Mouse (Mus musculus) midbrain, embryonic 16.5 days (tissue): ENCODE results near the gene Cdhr2. TPM values are rescaled to one million over a fixed set of nuclear protein-coding genes. Genes with fewer than 3 reads are reported as not detected.

Experiments used
- ATAC-seq: fragments of 200-750 bp; cut with Nextera tagmentation; 2 replicates; pipeline ENCODE4 v1.8.0; 2017; ENCODE audit warnings: moderate TSS enrichment
- H3K27ac ChIP-seq: fragments of 300-500 bp; sonication (generic); 2 replicates; pipeline ENCODE4 v1.5.1; 2014; ENCODE audit warnings: mild to moderate bottlenecking, low read length, mixed read lengths
- H3K27me3 ChIP-seq: fragments of 300-500 bp; sonication (generic); 2 replicates; pipeline ENCODE4 v1.6.1; 2014; ENCODE audit warnings: low read depth, low read length, mixed read lengths; ENCODE audit not compliant: control insufficient read depth, insufficient read depth
- H3K36me3 ChIP-seq: fragments of 300-500 bp; sonication (generic); 2 replicates; pipeline ENCODE4 v1.6.1; 2014; ENCODE audit warnings: mild to moderate bottlenecking, low read length, moderate library complexity, mixed read lengths; ENCODE audit not compliant: control insufficient read depth, insufficient read depth
- H3K4me1 ChIP-seq: fragments of 300-500 bp; sonication (generic); 2 replicates; pipeline ENCODE4 v1.6.1; 2014; ENCODE audit warnings: mild to moderate bottlenecking, low read length, mixed read lengths; ENCODE audit not compliant: control insufficient read depth, insufficient read depth
- H3K4me2 ChIP-seq: fragments of 300-500 bp; sonication (generic); 2 replicates; pipeline ENCODE4 v1.6.1; 2014; ENCODE audit warnings: mild to moderate bottlenecking, low read length, mixed read lengths
- H3K4me3 ChIP-seq: fragments of 300-500 bp; sonication (generic); 2 replicates; pipeline ENCODE4 v1.5.1; 2014; ENCODE audit warnings: low read depth, mild to moderate bottlenecking, low read length, moderate library complexity, mixed read lengths
- H3K9ac ChIP-seq: fragments of 300-500 bp; sonication (generic); 2 replicates; pipeline ENCODE4 v1.6.1; 2014; ENCODE audit warnings: low read depth, low read length, mixed read lengths
- H3K9me3 ChIP-seq: fragments of 300-500 bp; sonication (generic); replicated peaks from 2 replicates; pipeline ENCODE4 v1.6.1; 2014; ENCODE audit warnings: mild to moderate bottlenecking, low read length, mixed read lengths; ENCODE audit not compliant: control insufficient read depth, poor library complexity, severe bottlenecking
- WGBS: fragments of 180-500 bp; shearing (Covaris S2); extraction: QIAGEN DNeasy Blood & Tissue Kit; methylation state at CpG from one replicate; pipeline ENCODE4 v1.1.7; 2014; 5-methylcytosine and 5-hydroxymethylcytosine counted together
- polyA plus RNA-seq: library from polyadenylated mRNA; unstranded; fragments of >200 nt; fragmentation: Nextera tagmentation; extraction: Ambion mirVana; gene quantifications from 2 replicates; pipeline ENCODE4 v1.2.1, GENCODE M21; 2015

Cdhr2 gene
- polyA plus RNA-seq, 1 experiment from 2014 or later = 0.36 TPM

DNA sequence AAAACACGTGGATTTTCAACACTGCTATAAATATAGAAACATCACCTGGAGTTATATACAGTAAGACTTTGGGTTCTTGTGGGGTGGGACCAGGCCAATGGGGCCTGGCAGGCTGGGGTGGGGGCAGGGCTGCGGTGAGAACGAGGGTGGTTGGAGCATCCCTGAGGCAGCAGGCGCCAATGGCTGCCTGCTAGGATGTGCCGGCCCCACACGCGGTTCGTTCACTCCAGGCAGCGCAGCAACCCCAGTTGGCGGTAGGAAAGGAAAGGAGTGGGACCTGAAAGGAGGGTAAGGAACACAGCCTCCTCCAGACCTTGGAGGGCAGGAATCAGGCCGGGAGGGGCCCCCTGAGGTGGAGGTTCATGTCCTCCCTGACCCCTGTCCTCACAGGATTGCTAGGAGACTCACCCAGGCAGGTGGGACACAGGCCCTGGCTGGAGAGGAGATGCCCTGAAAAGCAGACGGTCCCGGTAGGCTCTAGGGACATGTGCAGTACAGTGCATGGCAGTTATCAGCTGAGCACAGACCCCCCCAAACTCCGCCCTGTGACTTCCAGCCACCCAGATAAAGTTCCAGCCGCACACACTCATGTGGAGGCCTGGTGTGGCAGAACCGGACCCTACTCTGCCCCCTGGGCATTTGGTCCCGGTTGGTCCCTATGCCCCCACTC, 20.9 kb upstream of the Cdhr2 start:
- H3K9ac ChIP-seq = no peak overlapping the region
- WGBS = 83% methylated on average over 17 of the region's 17 CpGs
- H3K27me3 ChIP-seq = no peaks in the 10 kb centered on the region
- no peak for ATAC-seq
- no peaks in the 10 kb centered on the region for H3K9me3 ChIP-seq
- peaks cover 14% of the 10 kb centered on the region for H3K4me1 ChIP-seq
- no peak overlapping the region for H3K4me3 ChIP-seq
- H3K27ac ChIP-seq = no peak overlapping the region
- H3K4me2 ChIP-seq = no peak overlapping the region
- H3K36me3 ChIP-seq = peaks cover 45% of the 10 kb centered on the region

DNA sequence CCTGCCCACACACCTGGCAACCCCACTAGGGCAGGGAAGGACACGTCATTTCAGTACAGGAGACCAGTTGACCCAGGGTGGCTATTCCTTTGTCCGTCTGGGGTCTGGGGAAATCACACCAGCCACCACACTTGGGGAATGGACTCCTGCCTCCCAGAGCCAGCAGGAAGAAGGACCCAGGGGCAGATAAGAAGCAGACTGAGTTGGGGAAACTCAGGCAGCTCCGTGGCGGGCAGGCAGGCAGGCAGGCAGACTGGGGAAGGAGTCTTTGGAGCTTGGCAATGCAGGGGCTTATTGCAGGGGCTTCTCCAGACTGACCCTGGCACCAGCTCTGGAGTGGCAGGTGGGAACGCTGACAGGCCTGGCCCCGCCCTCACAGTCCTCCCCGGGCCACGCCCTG, 20.0 kb upstream of the Cdhr2 start:
- Histone ChIP-seq H3K9ac (no peak overlapping the region), H3K27ac (no peak overlapping the region)
- 90% methylated on average over 8 of the region's 8 CpGs for WGBS

DNA sequence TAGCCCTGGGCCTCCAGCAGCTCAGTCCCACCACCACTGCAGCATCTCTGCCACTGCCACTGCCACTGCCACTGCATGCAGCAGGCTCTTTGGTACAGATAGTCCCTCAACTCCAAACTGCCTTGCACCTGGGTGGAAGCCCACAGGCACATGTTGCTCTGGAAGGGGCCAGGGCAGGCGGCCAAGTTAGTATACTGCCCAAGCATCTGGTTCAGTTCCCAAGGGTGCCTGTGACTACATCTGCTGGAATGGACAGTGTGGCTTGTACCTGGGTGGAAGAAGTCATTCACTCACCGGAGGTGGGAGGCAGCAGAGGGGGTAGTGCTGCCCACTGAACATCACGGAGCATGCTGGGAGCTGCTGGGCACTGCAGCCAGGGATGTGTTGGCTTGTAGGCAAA, 18.0 kb upstream of the Cdhr2 start:
- no peak for ATAC-seq
- H3K27me3 ChIP-seq = no peaks in the 10 kb centered on the region
- no peaks in the 10 kb centered on the region for H3K9me3 ChIP-seq
- peaks cover 26% of the 10 kb centered on the region for H3K4me1 ChIP-seq
- no peak overlapping the region for H3K27ac ChIP-seq
- H3K36me3 ChIP-seq = peaks cover 45% of the 10 kb centered on the region
- no peak overlapping the region for H3K4me2 ChIP-seq
- WGBS = 92% methylated on average over 3 of the region's 3 CpGs
- H3K9ac ChIP-seq = no peak overlapping the region
- H3K4me3 ChIP-seq = no peak overlapping the region

More for the DNA sequence above, 20.0 kb upstream of the Cdhr2 start:
- peaks cover 24% of the 10 kb centered on the region for H3K4me1 ChIP-seq
- H3K9me3 ChIP-seq = no peaks in the 10 kb centered on the region
- ATAC-seq = no peak
- no peak overlapping the region for H3K4me3 ChIP-seq
- H3K4me2 ChIP-seq = no peak overlapping the region
- H3K27me3 ChIP-seq = no peaks in the 10 kb centered on the region
- H3K36me3 ChIP-seq = peaks cover 45% of the 10 kb centered on the region

DNA sequence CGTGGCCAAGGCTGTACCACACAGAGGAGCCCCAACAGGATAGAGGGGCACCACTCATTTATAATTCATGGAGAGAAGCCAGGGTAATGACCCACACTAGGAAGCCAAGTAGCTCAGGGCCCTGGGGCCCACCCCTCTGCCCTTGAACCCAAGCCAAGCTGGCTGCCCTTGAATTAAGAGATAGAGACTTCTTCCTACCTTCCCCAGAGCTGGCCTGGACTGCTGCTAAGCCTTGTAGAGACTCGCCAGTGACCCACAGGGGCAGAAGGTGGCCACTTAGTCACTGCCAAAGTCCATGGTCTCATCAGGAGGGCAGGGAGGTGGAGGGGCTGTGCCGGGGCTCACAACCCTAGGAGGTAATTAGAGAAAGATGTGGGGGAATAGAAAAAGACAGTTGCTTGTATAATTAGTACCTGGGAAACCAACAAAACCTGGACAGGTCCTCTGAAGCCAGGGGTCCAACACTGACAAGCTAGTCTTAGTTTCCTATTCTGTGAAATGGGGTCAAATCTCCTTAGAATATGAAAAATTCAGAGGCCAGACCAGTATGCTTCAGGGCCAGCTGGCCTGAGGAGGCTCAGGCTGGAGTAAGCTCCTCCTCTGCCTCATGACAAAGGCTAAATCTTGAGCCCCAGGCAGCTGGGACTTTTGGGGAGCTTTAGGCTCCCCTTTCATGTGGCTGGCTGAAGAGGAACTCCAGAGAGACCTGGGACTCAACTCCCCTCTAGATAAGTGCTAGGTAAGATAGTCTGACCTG, 16.9 kb upstream of the Cdhr2 start:
- H3K9me3 ChIP-seq = no peaks in the 10 kb centered on the region
- no peak overlapping the region for H3K27ac ChIP-seq
- peak overlapping the region; percentile 95; the same call in 1 of the 2 replicates for H3K9ac ChIP-seq
- no peak for ATAC-seq
- H3K4me1 ChIP-seq = peaks cover 30% of the 10 kb centered on the region
- H3K27me3 ChIP-seq = no peaks in the 10 kb centered on the region
- peak overlapping the region; percentile 90; the same call in 1 of the 2 replicates for H3K4me3 ChIP-seq
- H3K36me3 ChIP-seq = peaks cover 39% of the 10 kb centered on the region
- H3K4me2 ChIP-seq = peak overlapping the region; percentile 93
- 73% methylated on average over 3 of the region's 3 CpGs for WGBS

DNA sequence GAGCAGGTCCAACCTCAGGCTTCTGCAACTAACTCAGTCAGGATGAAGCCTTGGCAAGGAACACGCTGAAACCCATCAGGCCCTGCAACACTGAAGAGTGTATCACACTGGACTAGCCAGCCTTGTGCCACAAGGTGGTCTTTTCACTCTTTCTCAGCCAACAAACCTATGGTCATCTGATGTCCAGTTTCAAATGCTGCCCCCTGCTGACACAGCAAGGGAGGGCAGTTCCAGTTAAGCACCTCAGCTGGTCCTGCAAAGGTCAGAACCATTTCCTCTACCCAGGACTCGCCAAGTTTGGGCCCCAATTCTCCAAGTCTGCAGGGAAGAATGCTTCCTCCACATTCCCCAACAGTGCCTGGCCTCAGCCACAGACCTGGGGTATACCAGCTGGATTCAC, 16.1 kb upstream of the Cdhr2 start:
- ATAC-seq = no peak
- H3K36me3 ChIP-seq = peaks cover 34% of the 10 kb centered on the region
- H3K4me3 ChIP-seq = peak overlapping the region; percentile 90
- WGBS = 40% methylated on average over 2 of the region's 2 CpGs
- H3K4me1 ChIP-seq = peaks cover 30% of the 10 kb centered on the region
- no peaks in the 10 kb centered on the region for H3K9me3 ChIP-seq
- H3K27ac ChIP-seq = peak overlapping the region; percentile 22; the same call in 1 of the 2 replicates
- H3K4me2 ChIP-seq = peak overlapping the region; percentile 93
- peak overlapping the region; percentile 95 for H3K9ac ChIP-seq
- no peaks in the 10 kb centered on the region for H3K27me3 ChIP-seq

DNA sequence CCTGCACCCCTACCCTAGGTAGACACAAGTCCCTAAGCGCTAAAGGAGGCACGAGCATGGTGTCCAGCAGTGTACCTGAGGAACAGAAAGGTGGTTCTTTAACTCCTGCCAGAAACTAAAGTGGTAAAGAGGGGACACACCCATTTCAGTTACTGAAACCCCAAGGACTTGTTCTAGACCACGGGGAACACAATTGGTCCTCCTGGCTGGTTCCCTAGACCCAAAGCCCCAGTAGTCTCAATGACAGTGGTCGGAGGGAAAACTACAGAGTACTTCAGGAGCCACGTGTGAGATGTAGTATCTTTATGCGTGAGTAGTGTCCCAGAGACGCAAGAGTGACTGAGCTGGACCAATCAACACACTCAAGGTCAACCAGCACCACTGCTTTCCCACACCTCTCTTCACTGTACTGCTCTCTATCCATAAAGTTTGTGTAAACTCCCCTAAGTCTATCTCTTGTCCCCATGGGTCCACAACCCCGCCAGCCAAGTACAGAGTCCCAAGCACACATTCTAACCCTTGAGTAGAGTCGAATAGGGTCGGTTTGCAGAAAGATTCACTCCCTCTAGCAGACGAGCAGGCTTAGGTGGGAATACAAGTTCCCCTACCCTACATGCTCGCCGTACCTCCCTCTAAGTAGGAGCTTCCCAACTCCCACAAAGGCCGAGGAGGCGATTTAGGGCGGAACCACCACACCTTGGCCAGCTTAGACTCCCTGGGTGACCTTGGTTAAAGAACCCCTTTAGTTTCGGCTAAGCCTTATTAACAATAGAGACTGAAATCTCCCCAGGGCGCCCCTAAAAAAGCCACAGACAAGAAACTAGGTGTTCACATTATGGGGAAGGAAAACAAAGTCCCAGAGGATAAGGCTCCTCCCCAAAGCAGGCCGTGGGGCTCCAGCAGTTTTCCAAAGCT, 14.9 kb upstream of the Cdhr2 start:
- Histone ChIP-seq H3K9ac (peak overlapping the region; percentile 95), H3K36me3 (peaks cover 22% of the 10 kb centered on the region), H3K4me2 (peak overlapping the region; percentile 93), H3K4me3 (peak overlapping the region; percentile 90), H3K9me3 (no peaks in the 10 kb centered on the region), H3K27me3 (no peaks in the 10 kb centered on the region), H3K27ac (peak overlapping the region; percentile 99), H3K4me1 (peaks cover 39% of the 10 kb centered on the region)
- WGBS = 5% methylated on average over 19 of the region's 19 CpGs
- no peak for ATAC-seq

DNA sequence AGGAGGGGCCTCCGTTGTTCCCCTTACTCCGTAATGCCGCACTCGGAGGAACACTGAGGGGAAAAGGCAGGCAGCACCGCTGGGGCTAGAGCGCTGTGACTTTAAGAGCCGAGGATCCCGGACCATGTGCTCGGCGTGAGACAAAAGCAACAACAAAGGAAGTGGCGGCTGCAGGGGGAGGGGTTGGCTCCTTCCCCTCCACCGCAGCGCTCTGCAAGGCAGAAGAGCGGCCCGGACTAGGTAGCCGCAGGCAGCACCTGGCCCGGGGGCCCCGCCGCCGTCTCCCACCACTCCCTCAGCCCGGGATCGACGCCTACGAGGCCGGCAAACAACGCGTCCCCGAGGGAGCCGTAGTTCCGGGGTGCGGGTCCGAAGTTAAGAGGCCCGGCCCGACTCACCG, 14.2 kb upstream of the Cdhr2 start:
- Histone ChIP-seq H3K4me3 (peak overlapping the region; percentile 90), H3K36me3 (peaks cover 15% of the 10 kb centered on the region), H3K27me3 (no peaks in the 10 kb centered on the region), H3K27ac (peak overlapping the region; percentile 99), H3K9me3 (no peaks in the 10 kb centered on the region), H3K4me1 (peaks cover 46% of the 10 kb centered on the region), H3K4me2 (peak overlapping the region; percentile 93), H3K9ac (peak overlapping the region; percentile 95)
- peak; percentile 72 for ATAC-seq
- WGBS = 0% methylated on average over 32 of the region's 35 CpGs

DNA sequence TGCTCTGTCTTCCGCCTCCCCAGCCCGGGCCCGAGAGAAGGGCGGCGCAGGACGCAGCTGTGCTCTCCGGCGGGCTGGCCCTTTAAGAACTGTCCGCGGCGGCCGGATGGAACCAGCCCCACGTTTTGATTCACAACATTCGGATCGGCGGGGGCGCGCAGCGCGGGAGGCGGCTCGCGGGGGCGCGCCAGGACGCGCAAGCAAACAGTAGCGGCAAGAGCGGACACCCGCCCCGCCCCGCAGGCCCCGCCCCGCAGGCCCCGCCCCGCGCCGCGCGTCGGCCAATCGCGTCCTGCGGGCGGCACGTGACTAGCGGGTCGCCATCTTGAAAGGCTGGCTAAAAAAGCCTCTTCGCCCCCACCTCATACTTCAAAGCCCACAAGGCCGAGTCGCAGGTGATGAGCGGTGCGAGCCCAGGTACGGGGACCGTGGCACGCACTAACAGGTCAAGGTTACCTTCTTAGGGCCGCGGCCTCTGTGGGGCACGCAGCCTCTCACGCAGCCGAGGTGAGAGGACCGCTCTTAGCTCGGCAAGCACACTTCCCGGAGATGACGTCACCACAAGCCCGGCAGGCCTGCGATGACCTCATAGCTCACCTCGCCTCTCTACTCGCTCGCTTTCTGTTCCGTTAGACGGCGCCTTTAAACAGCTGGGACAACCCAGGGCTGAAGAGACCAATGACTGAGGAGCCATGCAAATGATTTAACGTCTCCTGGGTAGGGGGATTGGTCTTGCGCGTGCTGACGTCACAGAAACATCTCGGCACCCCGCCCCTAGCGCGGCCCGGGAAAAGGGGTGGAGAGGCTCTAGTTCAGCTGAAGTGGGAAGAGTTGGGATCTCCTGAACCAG, 13.5 kb upstream of the Cdhr2 start:
- H3K9me3 ChIP-seq = no peaks in the 10 kb centered on the region
- H3K27me3 ChIP-seq = no peaks in the 10 kb centered on the region
- WGBS = under 1% methylated on average over 66 of the region's 82 CpGs
- peak; percentile 92 for ATAC-seq
- H3K4me1 ChIP-seq = peaks cover 53% of the 10 kb centered on the region
- H3K9ac ChIP-seq = peak overlapping the region; percentile 95
- H3K4me2 ChIP-seq = peak overlapping the region; percentile 93
- peaks cover 8% of the 10 kb centered on the region for H3K36me3 ChIP-seq
- H3K27ac ChIP-seq = peak overlapping the region; percentile 99
- H3K4me3 ChIP-seq = peak overlapping the region; percentile 90
